Mouse (Mus musculus) CD4-positive, CD25-positive, alpha-beta regulatory T cell, adult 4 months (primary cell): ENCODE data around the gene Hs3st3b1. TPM values are rescaled to one million over a fixed set of nuclear protein-coding genes. Genes with fewer than 3 reads are reported as not detected.

Experiments used
- ATAC-seq: one replicate; pipeline ENCODE4 v1.8.0; 2017
- polyA plus RNA-seq, 2 experiments: library from polyadenylated mRNA; unstranded; fragments of 100-300 nt; shearing (Covaris generic); gene quantifications; one replicate each; pipeline ENCODE4 v1.2.1; 2017

The Hs3st3b1 gene
- 1 to 10 TPM; 1.7 to 2.2 TPM for polyA plus RNA-seq

- peak; percentile 91 for ATAC-seq
Observed at GRCm38 (mm10) chr11:63922091-63922621, at the start of gene Hs3st3b1. Hs3st3b1 (minus strand) TSS chr11:63922290.

GRCm38 (mm10) chr11:63971462-63971861 lies 49.4 kb upstream of the Hs3st3b1 start:
- ATAC-seq: no peak

GRCm38 (mm10) chr11:63970818-63971217 lies 48.7 kb upstream of the Hs3st3b1 start:
- ATAC-seq: no peak

- no peak for ATAC-seq
Observed at GRCm38 (mm10) chr11:63969205-63969910, 47.3 kb upstream of the Hs3st3b1 start.

GRCm38 (mm10) chr11:63968388-63969035 lies 46.4 kb upstream of the Hs3st3b1 start:
- no peak for ATAC-seq

GRCm38 (mm10) chr11:63967641-63968387 lies 45.7 kb upstream of the Hs3st3b1 start:
- no peak for ATAC-seq

GRCm38 (mm10) chr11:63965437-63965836 lies 43.3 kb upstream of the Hs3st3b1 start:
- no peak for ATAC-seq

- ATAC-seq: no peak
Observed at GRCm38 (mm10) chr11:63957207-63957606, 35.1 kb upstream of the Hs3st3b1 start.

GRCm38 (mm10) chr11:63956748-63957147 lies 34.7 kb upstream of the Hs3st3b1 start:
- no peak for ATAC-seq

- ATAC-seq: no peak
Observed at GRCm38 (mm10) chr11:63953887-63954286, 31.8 kb upstream of the Hs3st3b1 start.

- no peak for ATAC-seq
Observed at GRCm38 (mm10) chr11:63952743-63953191, 30.7 kb upstream of the Hs3st3b1 start.

- no peak for ATAC-seq
Observed at GRCm38 (mm10) chr11:63951831-63952631, 29.9 kb upstream of the Hs3st3b1 start.

- ATAC-seq: no peak
Observed at GRCm38 (mm10) chr11:63948371-63948770, 26.3 kb upstream of the Hs3st3b1 start.

GRCm38 (mm10) chr11:63947024-63947423 lies 24.9 kb upstream of the Hs3st3b1 start:
- ATAC-seq: no peak

GRCm38 (mm10) chr11:63943947-63944346 lies 21.9 kb upstream of the Hs3st3b1 start:
- no peak for ATAC-seq

GRCm38 (mm10) chr11:63943268-63943890 lies 21.3 kb upstream of the Hs3st3b1 start:
- no peak for ATAC-seq

- ATAC-seq: no peak
Observed at GRCm38 (mm10) chr11:63942177-63942576, 20.1 kb upstream of the Hs3st3b1 start.

- ATAC-seq: no peak
Observed at GRCm38 (mm10) chr11:63936641-63937040, 14.6 kb upstream of the Hs3st3b1 start.

- no peak for ATAC-seq
Observed at GRCm38 (mm10) chr11:63926901-63927300, 4.8 kb upstream of the Hs3st3b1 start.

- ATAC-seq: peak; percentile 25
Observed at GRCm38 (mm10) chr11:63925161-63925582, 3.1 kb upstream of the Hs3st3b1 start.

- no peak for ATAC-seq
Observed at GRCm38 (mm10) chr11:63924286-63924930, 2.3 kb upstream of the Hs3st3b1 start.
